Mouse (Mus musculus) bone marrow, adult 2 months (tissue): Measurements from ENCODE around the gene Gm10491.
"Not testable (repeated sequence)": the region's sequence is repeated elsewhere in the genome, so short reads cannot be mapped to it uniquely, and the experiment has no call there.

Experiments used
- CTCF ChIP-seq: fragments of 200-500 bp; IDR thresholded peaks from 2 replicates; pipeline ENCODE4 v1.5.1; 2011; ENCODE audit warnings: low read length, control low read depth; ENCODE audit not compliant: control insufficient read depth, insufficient read depth
- POLR2A ChIP-seq: fragments of 200-500 bp; IDR thresholded peaks from 2 replicates; pipeline ENCODE4 v1.6.1; 2011; ENCODE audit warnings: low read depth, mild to moderate bottlenecking, control low read depth, low read length, borderline replicate concordance; ENCODE audit not compliant: control insufficient read depth

DNA sequence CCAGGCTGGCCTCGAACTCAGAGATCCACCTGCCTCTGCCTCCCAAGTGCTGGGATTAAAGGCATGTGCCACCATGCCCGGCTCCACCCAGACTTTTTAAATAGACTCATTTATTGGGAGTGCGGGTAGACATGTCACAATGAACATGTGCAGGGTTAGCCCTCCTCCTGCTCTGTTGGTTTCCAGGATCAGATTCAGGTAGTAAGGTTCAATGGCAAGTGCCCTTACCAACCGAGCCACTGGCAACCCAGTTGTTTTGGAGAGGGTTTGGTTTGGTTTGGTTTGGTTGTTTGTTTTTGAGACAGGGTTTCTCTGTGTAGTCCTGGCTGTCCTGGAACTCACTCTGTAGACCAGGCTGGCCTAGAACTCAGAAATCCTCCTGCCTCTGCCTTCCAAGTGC lies 1.6 kb upstream of the Gm10491 start, which contains the start of gene Gm10490:
- not testable (repeated sequence) for TF ChIP-seq CTCF, POLR2A
